Mouse (Mus musculus): ENCODE data around the gene Wdr91.

Gene Wdr91

DNA sequence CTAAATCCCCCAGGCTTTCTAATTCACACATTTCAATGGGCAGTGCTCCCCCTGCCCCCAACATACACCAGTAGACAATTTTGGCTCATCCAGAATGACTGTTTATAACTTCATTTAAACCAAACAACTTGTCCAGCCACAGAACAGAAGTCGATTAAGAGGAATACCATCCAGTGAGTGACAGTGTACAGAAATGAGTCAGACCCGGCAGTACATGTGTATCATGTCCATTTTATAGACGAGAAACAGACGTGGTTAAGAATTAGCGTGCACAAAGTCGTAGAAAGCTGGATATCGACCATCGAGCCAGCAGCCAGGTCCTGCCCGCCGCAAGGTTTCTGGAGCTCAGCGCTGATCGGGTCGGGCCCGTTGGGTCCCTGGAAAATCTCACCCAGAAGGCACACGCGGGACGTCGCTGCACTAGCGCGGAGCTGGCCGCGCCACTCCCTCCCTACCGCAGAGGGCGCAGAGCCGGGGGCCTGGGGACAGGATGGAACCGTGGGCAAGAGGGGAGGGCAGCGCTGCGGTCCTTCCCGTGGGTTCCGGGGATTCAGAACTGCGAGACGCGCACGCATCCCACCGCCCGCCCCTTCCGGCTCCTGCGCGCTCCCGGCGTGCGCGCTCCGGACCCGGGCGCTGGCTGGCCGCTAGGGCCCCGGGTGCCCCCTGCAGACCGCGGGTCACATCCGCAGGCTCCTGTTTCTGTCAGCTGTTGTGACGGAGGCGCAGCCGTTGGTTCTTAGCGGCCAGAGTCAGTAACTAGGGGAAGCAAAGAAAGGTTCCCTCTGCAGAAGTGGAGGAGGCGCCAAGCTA, 33.0 kb downstream of the Wdr91 start, which contains the start of gene Cyren:
Gene Cyren, minus strand, starts transcription at position 552 of the 813 bp plus-strand sequence.
- peak; percentile 93 for DNase-seq

DNA sequence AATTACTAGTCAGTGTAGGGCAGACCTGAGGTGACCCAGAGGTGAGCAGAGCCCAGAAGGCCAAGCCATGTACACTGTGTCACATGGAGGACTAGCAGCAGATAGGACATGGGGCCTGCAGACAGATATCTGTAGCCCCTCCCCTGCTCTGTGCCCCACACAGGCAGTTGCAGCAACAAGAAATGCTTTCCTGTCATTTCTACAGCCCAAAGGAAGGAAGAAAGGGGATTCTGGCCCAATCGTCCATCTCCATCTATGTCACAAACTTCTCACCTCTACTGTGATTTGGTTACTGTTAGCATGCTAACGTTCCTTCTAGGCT, 33.9 kb downstream of the Wdr91 start:
- no peak for DNase-seq

DNA sequence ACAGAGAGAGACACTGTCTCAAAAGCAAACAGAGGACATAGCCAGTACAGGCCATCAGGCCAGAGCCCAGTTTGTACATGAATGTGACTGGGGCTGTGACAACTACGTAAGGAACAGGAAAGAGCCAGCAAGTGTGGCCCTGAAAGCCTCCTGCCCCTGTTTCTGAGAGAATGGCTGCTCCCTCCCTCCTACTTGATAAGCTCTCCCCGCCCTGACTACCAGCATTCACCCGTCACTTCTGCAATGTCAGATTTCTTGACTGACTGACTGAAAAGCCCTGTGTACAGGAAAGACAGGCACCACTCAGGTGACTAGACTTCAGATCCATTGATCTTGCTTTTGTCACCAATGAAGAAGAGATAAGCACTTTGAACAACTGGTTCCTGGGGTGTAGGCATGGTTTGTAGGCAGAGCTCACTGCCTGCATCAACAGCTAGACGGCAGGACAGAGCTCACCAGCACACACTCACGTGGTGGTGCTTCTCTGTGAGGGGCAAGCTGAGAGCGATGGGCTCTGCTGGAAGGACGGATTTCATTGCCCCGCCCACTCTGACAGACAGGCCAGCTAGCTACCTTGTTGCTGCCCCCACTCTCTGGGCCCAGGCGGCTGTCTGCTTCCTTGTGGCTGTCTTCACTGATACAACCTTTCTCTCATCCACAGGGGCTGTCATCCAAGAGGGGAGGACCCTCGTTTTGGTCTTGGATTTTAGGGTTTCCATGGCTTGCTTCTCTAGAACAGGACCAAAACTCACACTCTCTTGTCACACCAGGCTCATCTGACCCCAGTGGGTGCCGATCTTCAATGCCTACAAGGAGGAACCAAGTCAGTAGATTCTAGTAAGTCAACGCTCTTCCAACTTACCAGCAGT, 34.5 kb downstream of the Wdr91 start:
- DNase-seq: peak; percentile 1

DNA sequence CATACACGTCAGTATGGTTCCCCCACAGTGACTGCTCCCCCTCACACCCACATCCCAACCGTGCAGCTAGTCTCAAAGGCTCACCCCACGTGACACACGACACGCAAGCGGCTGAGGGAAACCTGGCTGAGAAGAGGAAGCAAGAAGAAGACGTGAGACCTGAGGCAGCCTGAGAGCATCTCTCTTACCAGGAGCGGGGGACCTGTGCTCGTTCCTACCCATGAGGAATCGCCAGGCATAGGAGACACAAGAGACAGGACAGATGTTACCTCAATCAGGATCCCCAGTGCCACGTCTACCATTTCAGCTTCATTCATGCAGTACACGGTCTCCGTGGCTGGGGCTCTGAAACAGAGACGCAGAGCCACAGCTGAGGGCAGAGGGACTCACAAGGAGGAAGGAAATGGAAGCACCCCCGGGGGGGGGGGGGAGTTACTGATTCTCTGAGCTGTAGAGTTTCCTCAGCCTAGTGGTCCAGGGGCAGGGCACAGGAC, 35.4 kb downstream of the Wdr91 start:
- DNase-seq: no peak

DNA sequence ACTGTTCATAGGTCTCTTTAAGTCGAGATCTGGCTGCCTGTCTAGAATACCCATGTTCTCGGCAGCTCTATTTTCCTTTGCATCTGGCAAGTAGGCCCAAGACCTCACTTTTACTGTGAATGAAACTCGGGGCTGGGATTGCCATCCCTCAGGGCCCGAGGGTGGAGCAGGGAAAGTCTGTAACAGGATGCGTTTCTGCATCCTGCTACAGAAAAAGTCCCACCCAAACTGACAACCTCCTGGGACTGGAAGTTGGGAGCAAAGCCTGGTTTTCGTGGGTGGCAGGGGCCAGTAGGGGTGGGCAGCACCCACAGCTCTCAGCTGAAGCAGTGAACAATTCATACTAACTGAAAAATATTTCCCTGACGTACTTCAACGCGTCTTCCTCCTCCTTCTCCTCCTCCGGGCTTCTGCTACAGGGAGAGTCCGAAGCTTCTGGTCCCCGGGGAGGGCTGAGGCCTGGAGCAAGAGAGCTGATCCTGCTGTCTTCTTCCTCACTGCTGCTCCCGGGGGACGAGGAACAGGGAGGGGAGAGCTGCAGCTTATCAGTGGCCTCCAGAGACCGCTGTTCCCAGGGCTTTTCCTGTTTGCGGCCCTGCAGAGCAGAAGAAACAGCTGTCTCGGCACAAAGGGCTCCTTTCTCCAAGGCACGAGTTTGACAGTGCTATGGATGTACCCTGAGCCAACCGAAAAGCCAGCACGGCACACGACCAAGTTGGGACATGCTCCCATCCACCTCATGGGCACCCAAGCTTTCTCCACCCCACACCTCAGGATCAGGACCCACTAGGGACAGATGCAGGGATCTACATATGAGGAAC, 36.4 kb downstream of the Wdr91 start:
- peak; percentile 80 for DNase-seq

DNA sequence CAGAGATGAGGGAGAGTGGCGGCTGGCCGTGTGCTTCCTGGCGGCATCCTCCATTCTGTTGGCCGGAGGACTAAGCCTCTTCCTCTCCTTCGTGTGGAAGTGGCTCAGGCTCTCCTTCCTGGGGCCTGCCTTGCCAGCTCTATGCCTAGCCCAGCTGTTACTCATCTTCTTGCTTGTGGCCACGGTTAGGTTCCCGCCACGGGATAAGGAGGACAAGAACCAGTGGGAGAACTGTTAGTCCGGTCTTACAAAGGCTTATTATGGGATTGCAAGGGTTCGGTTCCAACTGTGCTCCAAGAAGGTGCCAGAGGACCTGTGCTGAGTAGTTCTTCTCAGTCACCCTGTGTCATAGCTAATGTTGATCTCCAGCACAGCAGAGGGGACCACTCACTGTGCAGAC, 37.8 kb downstream of the Wdr91 start:
- DNase-seq: no peak

DNA sequence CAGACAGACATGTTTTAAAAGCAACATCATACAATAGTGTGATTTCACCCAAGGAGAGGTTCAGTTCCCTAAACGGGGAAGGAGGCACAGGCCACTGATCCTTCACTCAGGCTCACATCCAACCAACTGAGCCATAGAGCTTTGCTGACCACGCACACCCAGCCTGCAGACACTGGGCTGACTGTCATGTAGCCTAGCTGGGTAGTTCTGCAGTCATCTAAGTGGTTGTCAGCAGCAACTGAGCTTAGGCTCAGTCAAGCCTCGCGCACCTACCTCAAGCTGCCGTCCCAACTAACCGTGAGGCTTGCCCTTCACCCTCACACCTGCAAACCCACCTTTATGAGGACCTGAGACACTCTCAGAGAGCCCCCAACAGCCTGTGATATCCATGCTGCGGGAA, 38.7 kb downstream of the Wdr91 start:
- DNase-seq: no peak

DNA sequence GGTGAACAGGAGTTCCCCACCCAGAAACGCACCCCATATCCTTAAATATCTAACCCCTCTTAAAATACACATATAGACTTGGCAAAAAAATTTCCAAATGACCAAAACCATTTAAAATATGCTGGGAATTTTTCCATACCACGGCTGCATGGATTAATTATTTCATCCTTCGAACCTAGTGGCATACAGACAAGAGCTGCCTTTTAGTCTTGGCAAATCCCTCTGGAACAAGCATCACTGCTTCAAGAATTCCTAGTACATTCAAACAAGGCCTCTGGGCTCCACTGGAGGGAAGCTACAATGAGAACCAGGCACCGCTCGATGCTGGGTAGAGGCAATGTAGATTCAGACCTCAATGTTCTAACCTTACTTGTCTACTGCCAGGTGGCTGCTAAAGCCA, 40.0 kb downstream of the Wdr91 start:
- DNase-seq: no peak

DNA sequence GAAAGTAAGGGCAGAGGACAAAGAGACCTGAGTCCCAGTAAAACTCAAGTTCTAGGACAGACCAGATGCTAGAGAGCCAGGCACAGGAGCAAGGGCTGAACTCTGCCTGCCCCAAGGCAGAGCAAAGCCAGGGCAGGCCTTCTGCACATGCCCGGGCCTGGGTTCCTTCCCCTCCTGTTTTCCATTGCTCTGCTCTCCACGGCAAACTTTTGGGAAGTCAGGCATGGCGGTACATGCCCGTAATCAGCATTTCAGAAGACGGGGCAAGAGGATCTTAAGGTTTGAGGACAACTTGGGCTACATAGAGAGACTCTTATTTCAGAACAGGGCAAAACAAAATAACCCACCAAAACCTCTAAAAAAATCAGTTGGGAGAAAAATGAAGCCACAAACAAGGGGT, 40.5 kb downstream of the Wdr91 start:
- DNase-seq: no peak

DNA sequence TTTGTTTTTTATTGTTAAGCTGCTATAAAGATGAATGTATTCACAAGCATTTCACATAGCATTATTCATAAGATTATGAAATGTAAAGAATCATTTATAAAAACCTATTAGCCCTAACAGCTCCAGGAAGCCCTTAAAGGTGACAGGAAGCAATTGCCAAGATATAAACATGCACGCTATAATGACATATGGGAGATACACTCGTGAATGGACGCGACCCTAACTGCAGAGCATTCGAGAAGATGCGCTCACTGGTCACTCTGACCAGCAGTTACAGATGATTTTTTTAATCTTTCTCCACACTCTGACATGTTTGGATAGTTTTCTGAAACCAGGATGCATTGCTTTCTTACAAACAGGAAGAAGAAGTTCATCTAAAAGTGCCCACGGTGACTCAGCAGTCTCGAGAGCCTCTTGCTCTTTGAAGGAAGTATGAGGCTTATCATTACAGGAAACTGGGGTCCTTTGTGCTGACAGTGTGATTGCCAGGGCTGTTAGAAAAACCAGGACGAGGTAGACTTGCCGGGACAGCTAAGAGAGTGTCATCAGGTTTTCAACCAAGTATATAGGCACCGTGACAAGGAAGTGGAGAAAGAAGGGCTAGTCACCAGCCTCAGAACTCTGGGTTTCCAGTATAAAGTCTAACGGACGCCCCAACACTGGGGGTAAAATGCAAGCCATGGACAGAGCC, 41.3 kb downstream of the Wdr91 start:
- DNase-seq: no peak

DNA sequence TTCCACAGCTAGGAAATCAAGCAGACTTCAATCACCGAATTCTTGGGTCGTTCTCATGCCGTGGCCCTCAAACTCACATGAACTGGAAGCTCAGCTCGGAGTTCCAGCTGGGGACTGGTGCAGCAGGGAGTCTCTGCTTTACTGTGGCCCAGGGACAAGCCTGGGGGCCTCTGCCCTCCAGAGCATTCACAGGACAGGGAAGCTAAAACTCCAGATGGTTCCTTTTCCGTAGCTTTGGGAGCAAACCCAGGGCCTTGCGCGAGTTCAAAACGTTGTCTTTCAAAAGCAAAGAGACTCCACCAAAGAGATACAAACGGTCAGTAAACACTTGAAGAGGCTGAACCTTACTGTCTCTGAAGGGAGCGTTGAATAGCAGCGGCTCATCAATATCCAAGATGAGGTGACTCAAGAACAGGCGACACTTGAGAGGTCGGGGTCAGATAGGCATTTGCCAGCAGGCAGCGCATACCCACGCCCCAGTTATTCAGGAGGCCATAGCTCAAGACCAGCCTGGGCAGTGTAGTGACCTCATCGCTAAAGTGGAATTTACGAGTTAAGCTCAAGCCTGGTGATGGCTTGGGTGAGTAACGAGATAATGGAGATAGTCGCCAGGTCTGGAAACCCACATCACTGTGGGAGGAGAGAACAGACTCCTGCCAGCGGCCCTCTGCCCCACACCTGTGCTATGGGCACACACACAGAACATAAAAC, 42.0 kb downstream of the Wdr91 start:
- no peak for DNase-seq

DNA sequence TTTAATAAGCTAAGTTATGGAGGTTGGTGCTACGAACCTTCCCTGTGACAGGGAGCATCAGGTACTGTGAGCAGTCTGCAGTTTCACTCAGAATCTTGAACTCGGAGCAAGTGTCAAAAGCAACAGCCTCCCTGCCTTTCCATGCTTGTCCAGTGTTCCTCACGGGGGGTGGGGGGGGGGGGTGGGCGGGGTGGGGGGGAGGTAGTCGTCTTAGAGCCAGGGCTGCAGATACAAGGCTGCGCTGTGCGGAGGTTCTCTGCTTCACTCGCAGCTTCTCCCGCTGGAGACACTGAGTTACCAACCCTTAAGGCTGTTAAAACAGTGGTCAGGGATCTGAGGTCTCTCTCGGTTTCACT, 42.7 kb downstream of the Wdr91 start:
- DNase-seq: no peak

DNA sequence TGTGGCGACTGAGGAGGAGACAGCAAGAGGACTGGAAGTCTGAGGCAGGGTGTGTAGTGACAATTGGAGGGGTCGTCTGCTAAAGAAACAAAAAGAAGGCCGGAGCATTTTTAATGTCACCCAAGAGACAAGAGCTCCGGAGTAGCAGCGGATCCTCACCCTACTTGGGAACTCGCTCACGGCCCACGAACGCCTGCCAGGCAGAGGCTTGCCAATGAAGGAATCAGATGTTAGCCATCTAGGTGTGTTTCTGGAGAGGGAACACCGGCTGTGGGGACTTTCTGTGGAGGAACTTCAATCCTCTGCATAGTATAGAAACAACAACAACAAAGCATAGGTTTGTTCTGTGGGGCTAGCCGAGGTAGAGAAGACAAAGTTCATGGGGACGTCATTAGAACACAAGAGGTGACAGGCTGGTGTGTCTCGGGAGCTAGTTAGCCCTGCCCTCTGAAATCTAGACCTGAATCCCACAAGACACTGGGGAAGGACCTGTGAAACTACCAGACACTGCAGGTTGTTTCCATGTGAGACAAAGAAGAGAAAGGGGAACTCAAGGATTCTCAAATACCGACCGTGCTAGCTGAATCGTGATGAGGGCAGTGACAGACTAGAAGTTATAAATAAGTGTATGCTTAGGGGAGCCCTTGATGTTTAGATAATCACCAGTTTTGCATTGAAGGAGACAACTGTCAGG, 43.2 kb downstream of the Wdr91 start:
- no peak for DNase-seq

DNA sequence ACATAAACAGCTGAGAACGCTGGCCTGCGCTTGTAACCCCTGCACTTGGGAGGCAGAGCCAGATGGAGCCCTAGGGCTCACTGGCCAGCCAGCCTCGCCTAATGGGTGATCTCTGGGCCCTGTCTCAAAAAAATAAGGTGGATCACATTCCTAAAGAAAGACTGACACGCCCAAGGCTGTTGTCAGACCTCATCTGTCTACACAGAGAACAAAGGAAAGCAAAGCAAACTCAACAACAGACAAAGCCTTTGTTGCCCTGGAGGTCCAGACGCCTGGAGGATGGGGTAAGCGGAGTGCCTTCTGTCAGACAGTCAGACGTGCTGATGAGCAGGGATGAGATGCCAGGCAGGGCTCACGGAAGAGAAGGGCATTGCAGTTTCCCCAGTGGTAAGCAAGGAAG, 43.9 kb downstream of the Wdr91 start:
- no peak for DNase-seq

DNA sequence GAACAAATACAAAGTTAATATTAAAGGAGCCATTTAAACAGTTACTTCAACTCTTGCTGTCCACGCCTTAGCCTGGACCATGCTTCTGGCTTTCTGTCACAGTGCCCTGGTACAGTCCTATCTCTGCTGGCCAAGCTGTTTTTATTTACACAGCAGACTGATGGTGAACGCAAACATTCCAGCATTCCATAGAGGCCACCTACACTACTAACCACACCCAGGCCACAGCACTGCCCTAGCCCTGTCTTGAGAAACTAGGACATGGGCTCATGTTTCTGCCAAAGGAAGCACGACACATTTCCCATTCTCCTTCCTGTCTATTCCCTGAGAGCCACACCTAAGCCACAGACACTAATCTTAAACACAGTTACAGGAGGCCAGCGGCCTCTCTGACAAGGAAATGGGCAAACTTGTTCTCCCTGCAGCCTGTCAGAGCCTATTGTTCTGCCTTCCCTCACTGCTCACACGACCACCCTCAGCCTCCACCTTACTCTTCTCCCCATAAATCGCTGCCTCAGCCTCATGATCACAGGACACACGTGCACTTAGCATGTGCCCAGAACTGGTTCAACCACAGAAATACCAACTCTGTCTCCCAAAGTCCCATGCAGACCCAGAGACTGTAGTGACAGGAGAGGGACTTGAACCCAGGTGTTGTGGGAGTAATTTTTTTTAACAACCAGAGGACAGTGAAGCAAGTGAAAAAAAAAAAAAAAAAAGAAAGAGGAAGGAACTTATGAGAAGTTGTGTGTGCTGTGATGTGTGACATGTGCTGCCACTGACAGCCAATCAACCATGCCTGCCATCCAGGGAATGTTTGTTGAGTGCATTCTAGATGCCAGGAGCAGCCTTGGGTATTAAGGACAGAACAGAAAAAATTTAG, 44.7 kb downstream of the Wdr91 start:
- peak; percentile 77 for DNase-seq

DNA sequence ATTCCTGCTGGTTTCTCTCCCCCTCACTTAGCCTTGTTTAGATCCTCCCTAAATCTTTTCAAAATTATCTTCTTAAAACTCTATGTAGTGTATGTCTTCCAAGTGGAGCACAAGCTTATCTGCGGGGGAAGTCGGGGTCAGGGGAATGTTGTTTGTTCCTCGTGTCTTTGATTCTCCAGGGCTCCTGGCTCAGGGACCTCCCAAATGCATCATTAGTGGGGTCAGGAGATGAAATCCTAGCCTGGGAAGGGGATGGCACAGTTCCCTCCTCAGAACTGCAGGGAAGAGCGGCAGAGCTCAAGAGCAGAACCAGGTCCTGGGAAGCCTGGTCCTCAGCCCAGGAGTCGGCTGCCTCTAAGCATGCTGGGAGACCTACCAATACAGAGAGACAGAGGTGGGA, 45.5 kb downstream of the Wdr91 start:
- peak; percentile 28 for DNase-seq

DNA sequence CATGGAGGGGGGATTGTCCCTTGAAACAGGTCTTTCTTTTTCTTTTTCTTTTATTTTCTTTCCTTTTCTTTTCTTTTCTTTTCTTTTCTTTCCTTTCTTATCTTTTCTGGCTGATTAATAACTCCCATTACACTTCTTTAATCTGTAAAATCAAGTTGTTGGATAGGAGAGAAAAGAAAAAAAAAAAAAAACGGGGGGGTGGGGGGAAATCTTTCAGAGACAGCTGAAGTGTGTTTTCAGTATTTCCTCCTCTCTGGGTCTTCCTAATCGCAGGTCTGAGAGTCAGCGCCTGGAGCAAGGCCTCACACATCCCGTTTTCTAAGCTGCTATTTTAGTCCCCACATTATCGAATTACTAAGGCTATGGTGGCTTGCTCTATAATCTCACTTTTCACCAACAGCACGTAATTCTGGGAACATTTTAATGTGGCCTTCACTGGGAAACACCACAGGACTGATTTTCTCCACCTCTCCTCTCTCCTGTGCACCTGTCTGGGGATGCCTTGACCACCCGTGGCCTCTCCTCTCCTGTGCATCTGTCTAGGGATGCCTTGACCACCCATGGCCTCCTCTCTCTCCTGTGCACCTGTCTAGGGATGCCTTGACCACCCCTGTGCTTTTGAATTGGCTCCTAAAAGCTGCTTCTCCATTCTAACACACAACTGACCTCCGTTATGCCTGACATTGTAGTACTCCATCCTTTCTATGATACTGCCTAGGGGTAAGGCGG, 46.7 kb downstream of the Wdr91 start:
- no peak for DNase-seq

DNA sequence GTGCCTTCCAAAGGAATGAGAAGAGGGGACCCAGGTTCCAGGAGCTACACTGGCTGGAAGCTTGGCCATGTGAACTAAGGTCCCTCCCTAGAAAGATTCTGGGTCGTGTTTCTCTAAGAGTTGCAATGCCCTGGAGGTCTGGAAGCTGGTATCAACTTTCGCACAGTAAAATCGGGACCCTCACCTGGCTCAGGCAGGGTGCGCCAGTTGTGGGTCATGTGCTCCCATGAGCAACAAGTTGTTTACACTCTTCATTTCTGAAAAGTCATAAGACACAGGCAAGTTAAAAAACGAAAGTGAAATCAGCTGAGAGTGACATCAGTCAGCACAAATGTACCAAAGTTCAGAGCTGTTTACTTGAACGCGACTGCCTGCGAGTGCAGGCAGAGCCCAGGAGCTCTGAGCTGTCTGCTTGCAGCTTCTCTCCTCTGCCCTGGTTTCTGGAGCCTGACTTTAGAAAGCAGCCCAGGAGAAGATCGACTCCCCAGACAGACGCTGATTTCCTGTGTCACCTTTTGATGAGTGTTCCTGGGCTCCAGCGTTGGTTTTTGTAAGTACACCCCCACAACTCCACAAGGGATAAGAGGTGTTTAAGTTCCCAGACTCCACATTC, 47.8 kb downstream of the Wdr91 start, which contains the start of gene Tmem140:
Gene Tmem140, plus strand, starts transcription at position 356 of the 613 bp plus-strand sequence.
- peak; percentile 70 for DNase-seq

DNA sequence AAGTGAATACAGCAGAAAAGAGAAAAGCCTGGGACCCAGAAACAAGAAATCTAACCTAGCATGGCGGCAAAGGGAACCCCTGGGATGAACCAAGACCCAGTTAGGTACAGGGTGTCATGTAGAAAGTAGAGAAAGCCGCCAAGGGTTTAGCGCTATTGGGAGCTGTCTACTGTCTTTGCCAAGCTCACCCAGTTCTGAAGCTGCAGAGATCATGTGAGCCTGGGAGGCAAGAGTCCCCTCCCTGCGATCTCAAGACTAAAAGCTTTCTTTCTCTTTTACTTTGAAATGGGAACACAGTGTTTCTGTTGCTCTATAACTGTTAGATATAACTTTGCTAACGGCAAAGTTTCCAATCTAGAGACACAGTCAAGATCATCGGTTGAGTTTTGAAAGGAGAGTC, 48.3 kb downstream of the Wdr91 start:
- DNase-seq: peak; percentile 24
